In the genomic region with DNA sequence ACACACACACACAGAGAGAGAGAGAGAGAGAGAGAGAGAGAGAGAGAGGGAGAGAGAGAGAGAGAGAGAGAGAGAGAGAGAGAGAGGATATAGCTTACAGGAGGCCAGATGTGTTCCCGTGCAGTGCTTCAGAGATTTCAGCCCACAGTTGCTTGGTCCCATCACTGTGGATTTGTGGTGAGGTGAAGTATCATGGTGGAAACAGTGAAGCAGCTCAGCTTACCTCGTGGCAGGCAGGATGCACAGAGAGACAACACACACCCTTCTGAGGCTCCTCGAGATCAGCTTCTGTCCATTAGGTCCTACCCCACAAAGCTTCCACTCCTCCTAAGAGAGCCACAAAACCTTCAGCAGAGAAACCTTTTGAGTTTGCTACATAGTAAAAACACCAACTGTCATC, we compare ENCODE assay signal across 29 mouse cellular contexts.
DNase-seq lines count a peak whose midpoint lies in the region; ATAC-seq and TF ChIP-seq lines count a peak whose summit lies in the region.
"Had no signal": no experiment of that assay in that cellular context is flagged by ENCODE, and none has a peak within 500 bp of the region (broad histone marks: within the 10 kb centered on the region; RNA-seq: fewer than 3 reads in every experiment).

No protein-coding gene starts in this region.

- 68% methylated on average over 3 of the region's 3 CpGs for WGBS in heart, embryonic 16.5 days

- in situ Hi-C loops in CH12.LX (cut with MboI; ENCODE audit: low pct_ligation_motif_present, low pct_unique_long_range_greater_than_20kb, low sequenced_read_pairs) = loop anchor here (25.0 kb wide), 1 partner anchor 232 kb away; no protein-coding TSS in a partner anchor

- peaks cover 11% of the 10 kb centered on the region for H3K4me1 ChIP-seq in heart, embryonic 16.5 days (ENCODE audit: control insufficient read depth, insufficient read depth, low read length)
- peaks cover 29 to 57% of the 10 kb centered on the region in 2 experiments for H3K4me1 ChIP-seq in CH12.LX (ENCODE audit: control insufficient read depth in 1 of 2, insufficient read depth in 2 of 2)

- no peak overlapping the region for H3K9ac ChIP-seq in heart, embryonic 16.5 days (ENCODE audit: low read length)
- H3K9ac ChIP-seq in CH12.LX (ENCODE audit: insufficient read depth, low read depth) = no peak overlapping the region
- H3K9ac ChIP-seq: embryonic facial prominence, embryonic 15.5 days; forebrain, embryonic 12.5 days; forebrain, postnatal 0 days; heart, embryonic 15.5 days; hindbrain, embryonic 12.5 days; limb, embryonic 15.5 days; liver, embryonic 13.5 days; midbrain, embryonic 13.5 days had no signal

- no peak overlapping the region for H3K4me2 ChIP-seq in heart, embryonic 16.5 days (ENCODE audit: low read depth, low read length)
- H3K4me2 ChIP-seq in CH12.LX (ENCODE audit: insufficient read depth, low read depth, poor library complexity, severe bottlenecking) = no peak overlapping the region
- H3K4me2 ChIP-seq: embryonic facial prominence, embryonic 15.5 days; forebrain, embryonic 12.5 days; hindbrain, embryonic 12.5 days; limb, embryonic 15.5 days; liver, embryonic 13.5 days; midbrain, embryonic 13.5 days had no signal

- H3K4me3 ChIP-seq in heart, embryonic 16.5 days (ENCODE audit: low read length) = peak overlapping the region; percentile 8; the same call in 1 of the 2 replicates
- no peak overlapping the region for H3K4me3 ChIP-seq in CH12.LX (replicated peaks in 1 of 3; ENCODE audit: low read depth in 2 of 3, low read length in 2 of 3, poor library complexity in 1 of 3)
- H3K4me3 ChIP-seq: embryonic facial prominence, embryonic 15.5 days; forebrain, embryonic 12.5 days; heart, embryonic 15.5 days; hindbrain, embryonic 12.5 days; limb, embryonic 10.5 days; limb, embryonic 15.5 days; liver, embryonic 13.5 days; midbrain, embryonic 13.5 days had no signal

- no peaks in the 10 kb centered on the region for H3K36me3 ChIP-seq in heart, embryonic 16.5 days (ENCODE audit: control insufficient read depth, insufficient read depth)
- H3K36me3 ChIP-seq in CH12.LX (replicated peaks in 1 of 2; ENCODE audit: control insufficient read depth in 1 of 2, insufficient read depth in 1 of 2, low read length in 1 of 2) = no peaks in the 10 kb centered on the region
- H3K36me3 ChIP-seq: embryonic facial prominence, embryonic 15.5 days; forebrain, embryonic 12.5 days; G1E; heart, embryonic 15.5 days; hindbrain, embryonic 12.5 days; limb, embryonic 10.5 days; limb, embryonic 15.5 days; liver, embryonic 13.5 days; midbrain, embryonic 13.5 days had no signal

- TF ChIP-seq POLR2A in CH12.LX (IDR thresholded peaks at IDR 0.05; ENCODE audit: low read depth, low read length) = no peak

- no peaks in the 10 kb centered on the region for H3K79me2 ChIP-seq in CH12.LX (replicated peaks; ENCODE audit: control insufficient read depth, extremely low read depth, insufficient read depth, poor library complexity, severe bottlenecking)

- peaks cover 16% of the 10 kb centered on the region for H3K9me3 ChIP-seq in heart, embryonic 16.5 days (replicated peaks; ENCODE audit: control insufficient read depth, low read length)
- peaks cover 25% of the 10 kb centered on the region for H3K9me3 ChIP-seq in CH12.LX (replicated peaks; ENCODE audit: low read length)
- H3K9me3 ChIP-seq: embryonic facial prominence, embryonic 15.5 days; heart, embryonic 15.5 days; limb, embryonic 15.5 days; liver, embryonic 13.5 days had no signal

- no peak for TF ChIP-seq CTCF in CH12.LX (conservative IDR thresholded peaks at IDR 0.05 in 1 of 2, IDR thresholded peaks at IDR 0.05 in 1 of 2; ENCODE audit: low read depth in 2 of 2, low read length in 2 of 2)

- ATAC-seq in heart, embryonic 16.5 days (replicated peaks; ENCODE audit: extremely low read depth, insufficient read depth, low FRiP score) = no peak
- ATAC-seq: forebrain, postnatal 0 days; intestine, postnatal 0 days; midbrain, embryonic 13.5 days; Patski had no signal

- TF ChIP-seq RAD21 in CH12.LX (IDR thresholded peaks at IDR 0.05; ENCODE audit: low read depth, low read length) = no peak

- TF ChIP-seq EP300 in CH12.LX (IDR thresholded peaks at IDR 0.05; ENCODE audit: low read length) = no peak

- peaks cover 27% of the 10 kb centered on the region for H3K27me3 ChIP-seq in heart, embryonic 16.5 days (ENCODE audit: control insufficient read depth, insufficient read depth, low read length)
- peaks cover 7% of the 10 kb centered on the region for H3K27me3 ChIP-seq in CH12.LX (replicated peaks)
- H3K27me3 ChIP-seq: Patski had no signal

- peak overlapping the region; percentile 53; the same call in 1 of the 2 replicates for H3K27ac ChIP-seq in heart, embryonic 16.5 days (ENCODE audit: low read length)
- H3K27ac ChIP-seq in CH12.LX (ENCODE audit: insufficient read depth, low read depth) = no peak overlapping the region
- H3K27ac ChIP-seq: embryonic facial prominence, embryonic 15.5 days; forebrain, embryonic 12.5 days; hindbrain, embryonic 12.5 days; limb, embryonic 15.5 days; liver, embryonic 13.5 days; midbrain, embryonic 13.5 days had no signal

- DNase-seq in heart, adult 8-10 months (ENCODE audit: low spot score) = no peak
- peak; percentile 51 for DNase-seq in CD4-positive helper T cell, adult 2 months (ENCODE audit: low read depth, low spot score)
- DNase-seq in CH12.LX (ENCODE audit: extremely low read depth) = peak; percentile 37
- DNase-seq in thymus, postnatal 36 days = peak; percentile 21 to 35
- no peak for DNase-seq in cerebellum, postnatal 25 days
- no peak for DNase-seq in right cerebral cortex, postnatal 10 days (ENCODE audit: low spot score in 2 of 2)
- DNase-seq: adrenal gland, postnatal 14 days; cerebellum, adult 11 months; cerebellum, adult 9-10 months; forebrain, postnatal 0 days; heart, postnatal 36 days; kidney, adult 9 months; kidney, postnatal 10 days; layer of hippocampus, postnatal 36 days; liver, embryonic 13.5 days; lung, adult 18-20 months; lung, postnatal 4 days; right cerebral cortex, postnatal 14 days had no signal

- dilution Hi-C loops in CH12.LX (cut with MboI; ENCODE audit: extremely low pct_ligation_motif_present, extremely low pct_unique_long_range_greater_than_20kb, low sequenced_read_pairs) = no loop called here

TF ChIP-seq in CH12.LX, 34 proteins besides CTCF, POLR2A, EP300 and RAD21:
- TF ChIP-seq ZKSCAN1 (IDR thresholded peaks at IDR 0.05; ENCODE audit: borderline replicate concordance, low read depth, low read length) (no peak), BHLHE40 (IDR thresholded peaks at IDR 0.05; ENCODE audit: low read depth, low read length) (no peak)
TF ChIP-seq in CH12.LX: peak in this region for 0.

Comparison
In these comparisons a context has a peak if more than half of its experiments do, and no peak if none do; other contexts are left out.
1. DNase-seq: peak in CD4-positive helper T cell, adult 2 months (single experiment), CH12.LX (single experiment) and thymus, postnatal 36 days (2 of 2); none in heart, adult 8-10 months (single experiment), cerebellum, postnatal 25 days (0 of 2) and right cerebral cortex, postnatal 10 days (0 of 2).